Mouse (Mus musculus) c-Kit-negative CD71-positive TER-119-positive erythroid progenitor cells, embryonic 14.5 days (primary cell): ENCODE results near the gene Olfr270.
A peak's percentile ranks its signal among the peaks of the same experiment; 100 is the strongest.

Experiments
- DNase-seq: peaks from one replicate; pipeline ENCODE4 v3.0.0-alpha.2; 2013; ENCODE audit warnings: low read depth, low spot score

Gene Olfr270

DNA sequence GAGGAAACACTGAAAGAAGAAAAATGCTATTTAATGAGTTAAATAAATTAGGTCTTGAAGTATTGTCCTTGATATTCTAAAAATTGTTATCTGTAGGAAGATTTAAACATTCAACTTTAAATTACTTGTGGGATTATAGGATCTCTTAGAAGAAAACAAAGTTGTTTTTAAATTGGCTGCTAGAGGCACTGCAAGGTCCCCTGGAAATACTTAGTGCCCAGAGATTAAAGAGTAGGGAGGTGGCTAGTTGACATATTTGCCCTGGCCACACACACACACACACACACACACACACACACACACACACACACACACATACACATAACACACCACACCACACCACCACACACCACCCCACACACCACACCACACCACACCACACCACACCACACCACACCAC, at the start of gene Olfr270:
Olfr270 (plus strand) TSS at position 301 of the 400 bp plus-strand sequence.
- DNase-seq, result no peak

DNA sequence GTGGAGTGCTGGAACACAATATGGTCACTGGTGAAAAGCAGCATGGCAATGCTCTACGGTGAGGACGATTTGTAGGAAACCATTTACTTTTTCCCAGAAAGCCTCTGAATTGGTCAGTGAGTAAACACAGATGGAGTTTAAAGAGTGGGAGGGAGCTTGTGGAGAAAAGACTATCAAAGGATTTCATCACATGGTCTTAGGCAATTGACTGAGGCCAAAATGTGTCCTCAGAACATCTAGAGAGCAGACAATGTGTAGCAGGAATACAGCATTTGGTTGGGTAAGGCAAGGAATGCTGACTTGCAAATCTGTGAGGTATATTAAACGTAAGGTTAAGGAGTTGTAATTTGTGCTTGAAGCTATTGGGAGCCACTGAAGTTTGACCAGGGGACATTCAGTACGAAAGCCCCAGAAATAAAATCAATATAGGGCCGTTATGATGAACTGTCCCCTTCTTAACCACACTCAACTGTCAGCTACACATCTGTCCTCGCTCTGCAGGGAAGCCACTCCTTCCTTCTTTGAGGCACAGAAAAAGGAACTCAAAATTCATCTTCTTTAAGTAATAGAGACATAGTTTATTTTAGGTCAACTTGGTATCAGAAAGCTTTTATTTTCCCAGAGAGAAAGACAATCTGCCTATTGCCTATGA, 47.6 kb upstream of the Olfr270 start:
- no peak for DNase-seq

DNA sequence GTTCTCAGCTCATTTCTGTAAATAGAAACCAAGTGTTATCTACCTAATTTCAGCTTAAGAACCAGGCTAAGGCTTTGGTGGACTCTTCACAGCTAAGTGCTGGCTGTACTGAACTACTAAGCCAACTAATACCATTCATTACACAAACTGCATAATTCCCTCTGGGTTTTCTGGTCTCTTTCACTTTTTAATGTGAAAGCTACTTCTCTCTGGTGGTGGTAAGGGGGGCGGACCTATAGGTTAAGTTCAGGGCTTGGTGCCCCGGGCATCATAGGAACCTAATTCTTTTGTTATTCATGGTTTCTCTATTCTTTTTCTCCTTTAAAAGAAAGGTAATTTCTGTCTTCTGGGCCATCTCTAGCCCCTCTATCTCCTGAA, 47.0 kb upstream of the Olfr270 start:
- no peak for DNase-seq

DNA sequence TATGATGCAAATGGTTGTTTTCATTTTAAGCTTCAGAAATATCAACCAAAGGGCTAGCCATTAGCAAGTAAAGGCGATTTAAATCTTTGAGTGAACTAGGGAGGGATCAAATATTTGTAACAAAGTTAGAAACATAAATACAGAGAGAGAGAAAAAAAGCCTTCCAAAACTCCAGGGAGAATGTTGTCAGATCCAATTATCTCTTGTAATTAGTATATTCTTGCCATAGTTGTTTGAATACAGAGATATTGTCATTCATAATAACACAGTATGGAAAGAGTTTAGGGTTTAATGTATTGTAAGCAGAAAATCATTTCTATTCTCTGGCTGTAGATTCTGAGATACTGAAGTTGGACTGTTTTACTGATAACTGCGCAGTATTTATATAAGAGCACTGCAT, 45.3 kb upstream of the Olfr270 start, which contains the start of gene Olfr272:
Olfr272 (minus strand) TSS at position 101 of the 400 bp plus-strand sequence.
- DNase-seq, result no peak

DNA sequence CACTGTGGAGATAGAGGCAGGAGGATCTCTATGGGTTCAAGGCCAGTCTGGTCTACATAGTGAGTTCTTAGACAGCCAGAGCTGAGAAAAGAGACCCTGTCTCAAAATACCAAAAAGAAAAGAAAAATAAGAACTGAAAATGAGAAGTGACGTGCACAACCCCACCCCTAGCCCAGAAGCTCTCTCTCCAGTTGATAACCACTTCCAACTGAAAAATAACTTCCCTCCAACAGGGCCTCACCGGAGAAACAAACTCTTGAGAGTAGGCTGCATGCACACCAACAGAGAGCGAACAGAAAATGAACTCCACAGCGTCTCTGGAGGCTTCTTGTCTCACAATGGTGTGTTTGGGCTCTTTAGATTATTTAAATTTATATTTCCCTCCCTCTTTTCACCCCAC, 33.9 kb upstream of the Olfr270 start:
- DNase-seq, result no peak

DNA sequence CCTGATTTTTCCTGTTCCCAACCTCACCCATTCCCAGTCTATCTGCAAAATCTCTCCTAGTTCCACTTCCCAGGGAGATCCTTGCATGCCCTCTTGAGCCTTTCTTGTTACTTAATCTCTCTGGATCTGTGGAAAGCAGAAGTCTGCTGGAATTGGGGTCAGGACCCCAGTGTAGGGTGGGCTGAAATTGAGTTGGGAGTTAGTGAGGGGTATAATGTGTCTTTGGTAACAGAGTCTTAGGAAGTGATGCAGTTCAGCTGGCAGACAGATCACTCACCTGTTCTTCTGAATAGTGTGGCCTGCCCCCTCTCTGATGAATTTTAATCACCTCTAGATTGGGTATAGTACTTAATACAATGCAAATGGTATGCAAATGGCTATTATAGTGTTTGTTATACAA, 17.7 kb upstream of the Olfr270 start:
- DNase-seq, result no peak

DNA sequence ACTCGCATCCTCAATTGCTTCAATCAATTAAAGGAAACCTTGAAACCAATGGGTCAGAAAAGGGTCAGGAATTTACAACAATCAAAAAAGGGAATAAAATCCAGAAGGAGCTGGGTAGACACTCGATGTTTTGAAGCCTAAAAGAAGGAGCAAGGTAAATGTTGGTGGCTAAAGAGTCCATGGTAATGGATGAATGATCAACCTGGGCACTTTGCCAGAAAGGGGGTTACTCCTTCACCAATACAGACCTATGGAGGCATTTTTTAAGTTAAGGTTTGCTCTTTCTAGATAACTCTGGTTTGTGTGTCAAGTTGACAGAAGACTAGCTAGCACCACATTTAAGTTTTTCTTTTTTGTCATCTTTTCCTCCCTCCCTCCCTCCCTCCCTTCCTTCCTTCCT, 15.3 kb upstream of the Olfr270 start:
- no peak for DNase-seq

DNA sequence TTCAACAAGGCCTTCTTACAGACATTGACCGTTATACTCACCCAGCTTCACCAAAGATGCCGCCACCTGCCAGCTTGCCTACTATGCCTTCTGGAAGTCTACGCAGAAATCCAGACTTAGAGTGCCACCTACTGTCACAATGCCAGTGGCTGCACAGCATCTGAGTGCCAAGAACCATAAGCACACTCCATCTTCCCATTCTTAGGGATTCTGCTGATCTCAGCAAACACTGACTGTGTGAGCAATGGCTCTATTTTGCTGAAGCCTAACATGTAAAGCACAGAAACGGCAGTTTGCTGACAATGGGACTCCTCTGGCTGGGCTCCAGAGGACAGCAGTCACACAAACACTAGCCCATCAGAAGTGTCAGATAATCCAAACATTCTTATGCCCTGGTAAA, 5.7 kb upstream of the Olfr270 start:
- DNase-seq, result no peak

DNA sequence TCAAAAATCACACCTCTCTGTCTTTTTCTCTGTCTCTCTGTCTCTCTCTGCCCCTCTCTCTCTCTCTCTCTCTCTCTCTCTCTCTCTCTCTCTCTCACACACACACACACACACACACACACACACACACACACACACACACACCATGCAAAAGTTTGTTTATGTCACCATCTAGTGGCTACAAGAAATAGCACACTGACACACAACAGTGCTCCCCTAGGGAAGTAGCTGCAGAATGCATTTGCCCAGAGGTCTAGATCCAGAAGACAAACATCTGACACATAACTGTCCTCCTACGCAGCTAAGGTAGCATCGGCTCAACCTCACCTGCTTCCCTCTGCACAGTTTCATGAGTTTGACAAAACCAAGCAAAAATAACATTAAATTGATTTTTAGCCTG, 20.9 kb downstream of the Olfr270 start:
- no peak for DNase-seq

DNA sequence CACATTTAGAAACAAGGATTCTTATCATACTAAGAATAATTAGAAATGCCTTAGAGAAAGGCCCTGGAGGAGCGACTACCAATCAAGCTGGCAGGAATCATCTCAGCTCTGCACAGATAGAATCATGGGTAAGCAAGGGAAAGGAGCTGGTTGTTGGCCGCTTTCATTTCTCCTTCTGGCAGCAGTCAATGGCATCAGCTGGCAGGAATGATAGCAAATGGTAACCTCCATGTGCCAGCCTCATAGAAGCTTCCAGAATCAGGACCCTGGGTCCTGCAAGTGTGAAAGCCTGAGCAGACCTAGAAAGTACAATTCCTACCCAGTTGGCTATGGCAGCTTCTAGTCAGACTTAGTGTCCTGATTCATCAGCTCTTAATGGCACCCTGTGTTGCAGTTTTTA, 21.9 kb downstream of the Olfr270 start:
- DNase-seq, result no peak

DNA sequence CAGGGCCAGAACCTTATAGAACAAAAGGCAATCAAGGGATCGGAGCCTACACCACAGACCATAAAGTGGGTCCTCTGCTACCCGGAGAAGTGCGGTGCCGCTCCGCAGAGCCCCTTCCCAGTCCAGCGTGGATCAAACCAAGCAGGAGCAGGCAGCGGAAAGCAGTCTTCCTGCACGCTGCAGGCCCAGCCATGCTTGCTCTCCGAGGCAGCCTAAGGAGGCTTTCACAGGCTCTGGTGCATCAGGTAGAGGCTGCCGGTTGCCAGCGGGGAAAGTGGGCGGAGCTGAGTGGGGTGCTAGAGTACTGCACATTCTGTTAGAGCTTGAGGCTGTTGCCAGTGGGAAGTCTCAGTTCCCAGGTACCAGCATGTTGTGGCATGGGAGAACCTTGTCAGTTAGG, 24.9 kb downstream of the Olfr270 start, which contains the start of gene Nipsnap3a:
Nipsnap3a (plus strand) TSS at position 25 of the 400 bp plus-strand sequence.
- DNase-seq, result no peak

DNA sequence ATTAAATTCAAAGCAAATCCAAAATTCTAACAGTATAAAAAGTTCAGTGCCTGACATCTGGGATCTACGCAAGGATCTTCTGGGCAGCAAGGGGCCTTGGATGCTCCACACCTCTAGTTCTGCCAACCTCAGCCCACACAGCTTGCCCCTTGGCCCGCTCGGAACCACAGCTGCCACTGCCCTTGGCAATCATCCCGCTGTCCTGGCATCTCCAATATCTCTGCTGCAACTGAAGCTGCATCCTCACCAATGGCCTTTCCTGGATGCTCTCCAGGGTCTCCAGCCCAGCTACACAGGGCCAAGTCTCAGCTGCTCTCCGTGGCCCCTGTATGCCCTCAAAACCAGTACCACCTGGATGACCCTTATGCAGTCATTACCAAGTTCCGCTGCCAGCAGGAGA, 35.1 kb downstream of the Olfr270 start:
- DNase-seq, result no peak

DNA sequence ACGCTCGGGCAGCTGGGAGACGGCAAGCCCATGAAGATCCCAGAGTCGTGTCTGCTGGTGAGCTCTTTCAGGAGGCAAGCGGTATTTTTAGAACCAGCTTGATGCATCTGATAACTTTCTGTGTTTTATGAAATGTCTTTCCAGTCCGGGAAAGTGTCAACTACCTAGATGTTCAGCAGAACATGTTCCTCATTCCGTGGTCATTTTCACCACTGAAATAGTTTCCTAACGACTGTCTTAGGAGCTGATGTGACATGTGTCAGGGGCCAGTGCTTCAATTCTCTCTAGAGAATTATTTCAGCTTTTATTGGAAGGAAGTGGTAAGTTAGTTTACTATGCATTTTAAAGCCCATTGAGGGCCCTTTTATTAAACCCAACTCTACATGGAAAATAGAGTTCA, 35.8 kb downstream of the Olfr270 start:
- DNase-seq, result no peak

DNA sequence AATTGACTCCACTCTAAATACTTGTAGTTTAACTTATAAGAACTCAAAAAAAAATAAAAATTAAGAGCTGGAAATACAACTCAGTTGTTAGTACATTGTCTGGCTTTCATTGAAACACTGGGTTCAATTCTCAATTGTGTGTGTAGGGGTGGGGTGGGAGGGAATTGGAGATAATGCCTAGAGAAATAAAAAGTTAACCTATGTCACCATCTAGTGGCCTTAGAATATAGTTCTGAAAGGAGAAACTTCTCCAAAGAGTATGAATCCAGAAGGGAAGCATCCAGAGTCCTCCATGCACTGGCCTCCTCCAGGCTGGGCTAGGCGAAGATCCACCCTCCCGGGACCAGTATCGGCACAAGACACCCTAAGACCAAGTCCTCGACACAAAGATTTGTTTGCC, 44.8 kb downstream of the Olfr270 start:
- no peak for DNase-seq

DNA sequence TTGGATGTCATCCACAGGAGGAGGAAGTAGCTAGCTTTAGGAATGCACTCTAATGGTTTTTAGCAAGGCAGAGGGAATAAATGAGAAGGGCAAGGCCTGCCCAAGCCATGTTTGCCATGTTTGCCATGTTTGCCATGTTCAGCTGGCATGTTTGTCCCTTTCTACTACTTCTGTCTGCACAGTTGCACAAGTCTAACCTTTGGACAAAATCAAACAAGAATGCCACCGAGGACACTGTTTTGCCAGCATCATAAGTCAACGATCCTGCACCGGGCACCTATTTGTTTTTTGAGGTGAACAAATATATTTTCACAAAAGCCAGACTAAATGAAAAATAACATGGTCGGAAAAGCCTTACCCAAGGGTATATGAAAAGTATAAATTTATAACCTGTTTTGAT, 45.5 kb downstream of the Olfr270 start:
- no peak for DNase-seq

DNA sequence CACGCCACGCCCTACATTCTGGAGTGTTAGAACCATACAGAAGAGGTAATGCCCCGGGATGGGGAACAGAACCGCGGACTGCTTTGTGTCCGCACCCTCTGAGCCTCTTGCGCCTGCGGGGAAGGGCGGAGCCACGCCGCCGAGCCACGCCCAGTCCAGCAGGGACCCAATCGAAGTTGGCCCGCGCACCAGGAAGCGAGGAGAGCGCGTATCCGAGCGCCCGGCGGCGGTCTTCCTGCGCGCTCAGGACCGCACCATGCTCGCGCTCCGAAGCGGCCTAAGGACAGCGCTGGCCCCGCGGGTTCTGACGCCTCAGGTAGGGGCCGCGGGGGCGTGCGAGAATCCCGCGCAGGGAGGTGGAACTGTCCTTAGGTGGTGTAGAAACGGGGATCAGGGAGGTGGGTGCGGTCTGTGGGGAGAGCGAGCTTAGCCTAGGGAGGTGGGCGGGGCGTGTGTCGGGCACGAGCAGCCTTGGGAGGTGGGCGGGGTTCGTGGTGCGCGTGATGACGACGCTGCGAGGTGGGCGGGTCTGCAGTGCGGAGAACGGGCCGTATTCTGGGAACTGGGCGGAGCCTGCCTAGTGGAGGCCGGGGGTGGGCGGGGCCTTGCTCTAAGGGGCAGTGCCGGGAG, 47.5 kb downstream of the Olfr270 start, which contains the start of gene Nipsnap3b:
Nipsnap3b (plus strand) TSS at position 149 of the 630 bp plus-strand sequence.
- DNase-seq, result peak; percentile 88

DNA sequence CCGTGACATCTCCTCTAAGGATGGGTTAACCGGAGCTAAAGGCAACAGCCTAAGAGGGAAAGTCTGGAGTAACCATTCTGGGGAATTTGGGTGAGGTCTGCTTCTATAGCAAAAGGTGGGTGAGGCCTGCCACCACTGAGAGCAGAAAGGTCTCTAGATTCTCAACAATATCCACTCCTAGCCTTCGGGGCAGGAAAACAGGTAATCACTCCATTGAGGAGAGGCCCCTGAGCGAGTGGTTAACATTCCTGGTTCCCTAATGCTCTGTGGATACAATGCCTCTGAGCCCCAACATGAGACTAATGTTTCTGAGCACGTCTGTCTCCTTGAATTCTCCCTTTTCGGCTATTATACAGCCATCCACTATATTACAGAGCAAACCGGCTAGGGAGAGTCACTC, 50.1 kb downstream of the Olfr270 start:
- no peak for DNase-seq

DNA sequence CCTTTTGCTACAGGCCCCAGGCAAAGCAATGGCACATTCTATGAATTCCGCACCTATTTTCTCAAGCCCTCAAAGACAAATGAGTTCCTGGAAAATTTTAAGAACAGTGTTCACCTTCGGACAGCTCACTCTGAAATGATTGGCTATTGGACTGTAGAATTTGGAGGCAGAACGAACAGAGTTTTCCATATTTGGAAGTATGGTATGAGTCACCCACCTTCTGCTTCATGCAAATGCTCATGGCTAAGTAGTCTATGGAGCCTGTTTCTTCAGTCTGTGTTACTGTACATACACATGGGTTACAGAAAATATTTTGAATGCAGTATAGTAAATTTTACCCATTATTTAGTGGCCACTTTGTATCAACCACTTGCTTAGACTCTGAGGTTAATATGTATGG, 50.7 kb downstream of the Olfr270 start:
- no peak for DNase-seq

DNA sequence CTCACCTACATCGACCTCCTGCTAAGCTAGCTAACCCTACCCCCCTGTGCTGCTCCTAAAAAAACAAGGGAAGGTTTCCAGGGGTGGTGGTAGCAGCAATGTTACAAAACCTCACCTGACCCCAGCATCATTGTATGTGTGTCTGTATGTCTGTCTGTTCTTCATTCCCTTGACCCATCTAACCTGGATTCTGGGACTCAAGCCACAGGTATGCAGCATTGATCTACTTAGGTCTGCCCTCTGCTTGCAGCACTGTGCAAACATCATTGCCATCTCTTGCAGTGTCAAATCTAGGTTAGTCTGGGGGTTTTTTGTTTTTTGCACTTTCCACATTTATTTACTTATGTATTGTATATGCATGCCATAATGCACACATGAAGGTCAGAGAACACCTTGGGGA, 54.0 kb downstream of the Olfr270 start:
- DNase-seq, result no peak
